Mouse (Mus musculus) ES-Bruce4 (cell line): ENCODE results near the gene Arhgap18.

Experiments used
- CTCF ChIP-seq: IDR thresholded peaks from one replicate; pipeline ENCODE4 v1.8.1; 2011; ENCODE audit warnings: low read depth, low read length
- POLR2A ChIP-seq: IDR thresholded peaks from one replicate; pipeline ENCODE4 v1.8.1; 2011; ENCODE audit warnings: low read length; ENCODE audit not compliant: insufficient read depth

GRCm38 (mm10) chr10:26890269-26890955, 137.2 kb downstream of the Arhgap18 start:
- TF ChIP-seq POLR2A (no peak), CTCF (peak; percentile 50)
